30 mouse cellular contexts compared by ENCODE assay signal in genomic region chr6:115542341-115542740, GRCm38 (mm10). TPM values are rescaled to one million over a fixed set of nuclear protein-coding genes. Genes with fewer than 3 reads are reported as not detected.
DNase-seq lines count a peak whose midpoint lies in the region; ATAC-seq and TF ChIP-seq lines count a peak whose summit lies in the region.
"Had no signal": no experiment of that assay in that cellular context is flagged by ENCODE, and none has a peak within 500 bp of the region (broad histone marks: within the 10 kb centered on the region; RNA-seq: fewer than 3 reads in every experiment).

No protein-coding gene starts in this region.

- TF ChIP-seq CTCF in liver, postnatal 0 days (IDR thresholded peaks at IDR 0.05; ENCODE audit: low read depth), result 0 out of 2 replicates have a peak, but pooled peaks have one; percentile 3
- TF ChIP-seq CTCF in CH12.LX (conservative IDR thresholded peaks at IDR 0.05 in 1 of 2, IDR thresholded peaks at IDR 0.05 in 1 of 2; ENCODE audit: low read depth in 2 of 2, low read length in 2 of 2), result 0 out of 4 replicates have a peak, but pooled peaks of 1 of the 2 experiments have one; percentile 3
- 0 out of 2 replicates have a peak, but pooled peaks have one; percentile 6 for TF ChIP-seq CTCF in intestine, postnatal 0 days (IDR thresholded peaks at IDR 0.05; ENCODE audit: low read depth)

- TF ChIP-seq EP300 in liver, postnatal 0 days (IDR thresholded peaks at IDR 0.05; ENCODE audit: low read depth), result no peak
- TF ChIP-seq EP300 in CH12.LX (IDR thresholded peaks at IDR 0.05; ENCODE audit: low read length), result no peak

- DNase-seq in intestine, embryonic 14.5 days (ENCODE audit: low spot score), result no peak
- DNase-seq in liver, postnatal 0 days, result no peak
- DNase-seq in liver, result no peak
- DNase-seq in CH12.LX (ENCODE audit: extremely low read depth), result no peak
- no peak for DNase-seq in kidney, postnatal 36 days
- DNase-seq: adrenal gland, adult 2 months; adrenal gland, postnatal 14 days; cerebellum, adult 11 months; cerebellum, adult 2 months; cerebellum, adult 9-11 months; cerebellum, postnatal 25 days; gastrocnemius, postnatal 25 days; heart, adult 18-20 months; heart, postnatal 10 days; heart, postnatal 36 days had no signal

- ATAC-seq in intestine, embryonic 14.5 days (replicated peaks; ENCODE audit: low FRiP score, low TSS enrichment, low read depth), result no peak
- ATAC-seq in intestine, embryonic 15.5 days, result no peak
- no peak for ATAC-seq in liver, postnatal 0 days
- ATAC-seq in intestine, postnatal 0 days, result no peak
- ATAC-seq in CD4-positive, CD25-positive, alpha-beta regulatory T cell, adult 4 months, result no peak
- ATAC-seq: forebrain, embryonic 15.5 days; hindbrain, postnatal 0 days had no signal

- no peaks in the 10 kb centered on the region for H3K27me3 ChIP-seq in intestine, embryonic 14.5 days (replicated peaks; ENCODE audit: control insufficient read depth, insufficient read depth, low read length)
- H3K27me3 ChIP-seq in intestine, embryonic 15.5 days (replicated peaks), result no peaks in the 10 kb centered on the region
- H3K27me3 ChIP-seq in liver, postnatal 0 days (ENCODE audit: insufficient read depth, low read length), result no peaks in the 10 kb centered on the region
- no peaks in the 10 kb centered on the region for H3K27me3 ChIP-seq in CH12.LX (replicated peaks)
- no peaks in the 10 kb centered on the region for H3K27me3 ChIP-seq in intestine, postnatal 0 days (replicated peaks; ENCODE audit: control insufficient read depth, insufficient read depth, low read length)
- H3K27me3 ChIP-seq: embryonic facial prominence, embryonic 12.5 days; embryonic facial prominence, embryonic 15.5 days; forebrain, embryonic 12.5 days; forebrain, embryonic 15.5 days; hindbrain, embryonic 13.5 days had no signal

- no peaks in the 10 kb centered on the region; the same call in 1 of the 2 replicates for H3K79me2 ChIP-seq in CH12.LX (replicated peaks; ENCODE audit: control insufficient read depth, extremely low read depth, insufficient read depth, poor library complexity, severe bottlenecking)

- no peaks in the 10 kb centered on the region for H3K36me3 ChIP-seq in intestine, embryonic 14.5 days (ENCODE audit: control insufficient read depth, insufficient read depth, low read length)
- no peaks in the 10 kb centered on the region for H3K36me3 ChIP-seq in intestine, embryonic 15.5 days
- H3K36me3 ChIP-seq in liver, postnatal 0 days (replicated peaks; ENCODE audit: insufficient read depth, low read length), result 0 out of 2 replicates have a peak, but pooled peaks cover 2% of the 10 kb centered on the region
- peaks cover 0 to 11% of the 10 kb centered on the region in 2 experiments for H3K36me3 ChIP-seq in CH12.LX (replicated peaks in 1 of 2; ENCODE audit: control insufficient read depth in 1 of 2, insufficient read depth in 1 of 2, low read length in 1 of 2)
- no peaks in the 10 kb centered on the region for H3K36me3 ChIP-seq in intestine, postnatal 0 days (ENCODE audit: control insufficient read depth, insufficient read depth)
- H3K36me3 ChIP-seq: embryonic facial prominence, embryonic 12.5 days; embryonic facial prominence, embryonic 15.5 days; forebrain, embryonic 12.5 days; forebrain, embryonic 15.5 days; heart, embryonic 12.5 days; heart, embryonic 15.5 days; hindbrain, embryonic 10.5 days; hindbrain, embryonic 13.5 days had no signal

- H3K4me1 ChIP-seq in intestine, embryonic 14.5 days (replicated peaks; ENCODE audit: control insufficient read depth, insufficient read depth, low read length), result peaks cover 10% of the 10 kb centered on the region; the same call in 1 of the 2 replicates
- H3K4me1 ChIP-seq in intestine, embryonic 15.5 days (replicated peaks), result peaks cover 13% of the 10 kb centered on the region
- H3K4me1 ChIP-seq in liver, postnatal 0 days (ENCODE audit: insufficient read depth), result peaks cover 13% of the 10 kb centered on the region
- peaks cover 6 to 53% of the 10 kb centered on the region in 2 experiments for H3K4me1 ChIP-seq in CH12.LX (ENCODE audit: control insufficient read depth in 1 of 2, insufficient read depth in 2 of 2)
- H3K4me1 ChIP-seq in intestine, postnatal 0 days (replicated peaks; ENCODE audit: control insufficient read depth, insufficient read depth, low read length), result 0 out of 2 replicates have a peak, but pooled peaks cover 6% of the 10 kb centered on the region
- H3K4me1 ChIP-seq: embryonic facial prominence, embryonic 12.5 days had no signal

- dilution Hi-C loops in CH12.LX (cut with MboI; ENCODE audit: extremely low pct_ligation_motif_present, extremely low pct_unique_long_range_greater_than_20kb, low sequenced_read_pairs), result no loop called here

- TF ChIP-seq RAD21 in CH12.LX (IDR thresholded peaks at IDR 0.05; ENCODE audit: low read depth, low read length), result no peak

- peak overlapping the region; percentile 38; the same call in 1 of the 2 replicates for H3K27ac ChIP-seq in intestine, embryonic 14.5 days (ENCODE audit: low read depth)
- H3K27ac ChIP-seq in intestine, embryonic 15.5 days, result no peak overlapping the region
- H3K27ac ChIP-seq in liver, postnatal 0 days (ENCODE audit: low read depth), result peak overlapping the region; percentile 50
- no peak overlapping the region for H3K27ac ChIP-seq in CH12.LX (ENCODE audit: insufficient read depth, low read depth)
- no peak overlapping the region for H3K27ac ChIP-seq in intestine, postnatal 0 days (ENCODE audit: low read depth, low read length)
- H3K27ac ChIP-seq: embryonic facial prominence, embryonic 12.5 days; forebrain, embryonic 12.5 days; forebrain, embryonic 15.5 days; hindbrain, embryonic 10.5 days; hindbrain, embryonic 13.5 days; hindbrain, postnatal 0 days had no signal

- no peak for TF ChIP-seq POLR2A in CH12.LX (IDR thresholded peaks at IDR 0.05; ENCODE audit: low read depth, low read length)

- WGBS in intestine, embryonic 14.5 days, result 71% methylated on average over 3 of the region's 3 CpGs
- WGBS in intestine, embryonic 15.5 days, result 55% methylated on average over 3 of the region's 3 CpGs
- 51% methylated on average over 3 of the region's 3 CpGs for WGBS in liver, postnatal 0 days (ENCODE audit: insufficient replicate concordance)
- 52% methylated on average over 3 of the region's 3 CpGs for WGBS in intestine, postnatal 0 days

- H3K4me3 ChIP-seq in intestine, embryonic 14.5 days (ENCODE audit: low read depth, low read length), result no peak overlapping the region
- H3K4me3 ChIP-seq in intestine, embryonic 15.5 days (replicated peaks), result no peak overlapping the region
- no peak overlapping the region for H3K4me3 ChIP-seq in liver, postnatal 0 days (ENCODE audit: low read depth, low read length)
- no peak overlapping the region for H3K4me3 ChIP-seq in CH12.LX (replicated peaks in 1 of 3; ENCODE audit: low read depth in 2 of 3, low read length in 2 of 3, poor library complexity in 1 of 3)
- no peak overlapping the region for H3K4me3 ChIP-seq in intestine, postnatal 0 days (ENCODE audit: low read depth, low read length)
- H3K4me3 ChIP-seq: embryonic facial prominence, embryonic 12.5 days; embryonic facial prominence, embryonic 15.5 days; forebrain, embryonic 12.5 days; forebrain, embryonic 15.5 days; heart, embryonic 12.5 days; heart, embryonic 15.5 days; hindbrain, embryonic 10.5 days; hindbrain, embryonic 13.5 days had no signal

- in situ Hi-C loops in CH12.LX (cut with MboI; ENCODE audit: low pct_ligation_motif_present, low pct_unique_long_range_greater_than_20kb, low sequenced_read_pairs), result loop anchor here (10.0 to 25.0 kb wide), 2 partner anchors 155 to 488 kb away; no protein-coding TSS in a partner anchor

- H3K9me3 ChIP-seq in intestine, embryonic 14.5 days (ENCODE audit: control insufficient read depth, low read length), result no peaks in the 10 kb centered on the region
- H3K9me3 ChIP-seq in intestine, embryonic 15.5 days, result no peaks in the 10 kb centered on the region
- no peaks in the 10 kb centered on the region for H3K9me3 ChIP-seq in liver, postnatal 0 days (ENCODE audit: low read length)
- H3K9me3 ChIP-seq in CH12.LX (replicated peaks; ENCODE audit: low read length), result no peaks in the 10 kb centered on the region
- H3K9me3 ChIP-seq in intestine, postnatal 0 days (ENCODE audit: control insufficient read depth), result no peaks in the 10 kb centered on the region
- H3K9me3 ChIP-seq: embryonic facial prominence, embryonic 12.5 days; embryonic facial prominence, embryonic 15.5 days; forebrain, embryonic 12.5 days; forebrain, embryonic 15.5 days; G1E; heart, embryonic 12.5 days; heart, embryonic 15.5 days; hindbrain, embryonic 10.5 days; hindbrain, embryonic 13.5 days had no signal

- no peak overlapping the region for H3K9ac ChIP-seq in intestine, embryonic 14.5 days (ENCODE audit: low read length)
- H3K9ac ChIP-seq in intestine, embryonic 15.5 days, result no peak overlapping the region
- H3K9ac ChIP-seq in liver, postnatal 0 days (replicated peaks), result no peak overlapping the region
- H3K9ac ChIP-seq in CH12.LX (ENCODE audit: insufficient read depth, low read depth), result no peak overlapping the region
- H3K9ac ChIP-seq in intestine, postnatal 0 days (ENCODE audit: low read depth, low read length), result no peak overlapping the region
- H3K9ac ChIP-seq: embryonic facial prominence, embryonic 12.5 days; embryonic facial prominence, embryonic 15.5 days; forebrain, embryonic 12.5 days; forebrain, embryonic 15.5 days; heart, embryonic 12.5 days; heart, embryonic 15.5 days; hindbrain, embryonic 13.5 days had no signal

- H3K4me2 ChIP-seq in intestine, embryonic 14.5 days (ENCODE audit: low read length), result no peak overlapping the region
- H3K4me2 ChIP-seq in intestine, embryonic 15.5 days (replicated peaks), result no peak overlapping the region
- H3K4me2 ChIP-seq in liver, postnatal 0 days (ENCODE audit: low read depth, low read length), result no peak overlapping the region
- no peak overlapping the region for H3K4me2 ChIP-seq in CH12.LX (ENCODE audit: insufficient read depth, low read depth, poor library complexity, severe bottlenecking)
- no peak overlapping the region for H3K4me2 ChIP-seq in intestine, postnatal 0 days (replicated peaks; ENCODE audit: low read depth)
- H3K4me2 ChIP-seq: embryonic facial prominence, embryonic 12.5 days; embryonic facial prominence, embryonic 15.5 days; forebrain, embryonic 12.5 days; forebrain, embryonic 15.5 days; heart, embryonic 12.5 days; heart, embryonic 15.5 days; hindbrain, embryonic 13.5 days had no signal

RNA-seq across cellular contexts. Expression of gene Tsen2, which starts 2.1 kb away (rescaled TPM):
- polyA plus RNA-seq in intestine, embryonic 14.5 days (2014; fragmentation: Nextera tagmentation; extraction: Ambion mirVana), result 32.3 and 32.6 TPM in 2 replicates
- 26.9 and 27.4 TPM in 2 replicates for polyA plus RNA-seq in intestine, embryonic 15.5 days (2015; fragmentation: Nextera tagmentation; extraction: Ambion mirVana)
- 7.1 and 7.5 TPM in 2 replicates for polyA plus RNA-seq in liver, postnatal 0 days (2015; fragmentation: Nextera tagmentation; extraction: Ambion mirVana)
- total RNA-seq in CH12.LX (2012; rRNA removed) (17.2 and 18.4 TPM in 2 replicates), CH12.LX (2014; rRNA removed) (18.2 and 20.4 TPM in 2 replicates)
- 30.1 and 33.8 TPM in 2 replicates for polyA plus RNA-seq in CH12.LX (2012; ENCODE audit: insufficient read length, low read depth)
- polyA plus RNA-seq in intestine, postnatal 0 days (2015; fragmentation: Nextera tagmentation; extraction: Ambion mirVana), result 5.8 and 6.3 TPM in 2 replicates
- 10 to 100 TPM; 13.0 to 16.5 TPM for polyA plus RNA-seq in CD4-positive, CD25-positive, alpha-beta regulatory T cell, adult 4 months (2017; shearing (Covaris generic))

RNA-seq across cellular contexts. Expression of gene Mkrn2os, which starts 50.0 kb away (rescaled TPM):
- 26.2 and 32.0 TPM in 2 replicates for polyA plus RNA-seq in intestine, embryonic 14.5 days (2014; fragmentation: Nextera tagmentation; extraction: Ambion mirVana)
- 33.1 and 36.9 TPM in 2 replicates for polyA plus RNA-seq in intestine, embryonic 15.5 days (2015; fragmentation: Nextera tagmentation; extraction: Ambion mirVana)
- 14.8 and 16.5 TPM in 2 replicates for polyA plus RNA-seq in liver, postnatal 0 days (2015; fragmentation: Nextera tagmentation; extraction: Ambion mirVana)
- total RNA-seq in CH12.LX (2012; rRNA removed) (not detected in 2 replicates), CH12.LX (2014; rRNA removed) (not detected in 2 replicates)
- polyA plus RNA-seq in CH12.LX (2012; ENCODE audit: insufficient read length, low read depth), result not detected in 2 replicates
- polyA plus RNA-seq in intestine, postnatal 0 days (2015; fragmentation: Nextera tagmentation; extraction: Ambion mirVana), result 107 and 108 TPM in 2 replicates
- under 1 TPM in 1 of 2 experiments, not detected in 1; 0.70 TPM for polyA plus RNA-seq in CD4-positive, CD25-positive, alpha-beta regulatory T cell, adult 4 months (2017; shearing (Covaris generic))
- total RNA-seq: adrenal gland, adult 2 months; common myeloid progenitor, adult 5-6 weeks; G1E; gastrocnemius, adult 8-10 months; hindbrain, postnatal 0 days had no signal
- polyA plus RNA-seq: G1E had no signal

RNA-seq across cellular contexts. Expression of gene Mkrn2, which starts 59.4 kb away (rescaled TPM):
- 28.0 and 32.0 TPM in 2 replicates for polyA plus RNA-seq in intestine, embryonic 14.5 days (2014; fragmentation: Nextera tagmentation; extraction: Ambion mirVana)
- polyA plus RNA-seq in intestine, embryonic 15.5 days (2015; fragmentation: Nextera tagmentation; extraction: Ambion mirVana), result 22.5 and 23.0 TPM in 2 replicates
- 9.6 and 11.6 TPM in 2 replicates for polyA plus RNA-seq in liver, postnatal 0 days (2015; fragmentation: Nextera tagmentation; extraction: Ambion mirVana)
- 11.7 and 14.6 TPM in 2 replicates for total RNA-seq in CH12.LX (2012; rRNA removed)
- 45.8 and 49.8 TPM in 2 replicates for total RNA-seq in CH12.LX (2014; rRNA removed)
- polyA plus RNA-seq in CH12.LX (2012; ENCODE audit: insufficient read length, low read depth), result 17.1 and 18.6 TPM in 2 replicates
- 13.4 and 14.5 TPM in 2 replicates for polyA plus RNA-seq in intestine, postnatal 0 days (2015; fragmentation: Nextera tagmentation; extraction: Ambion mirVana)
- polyA plus RNA-seq in CD4-positive, CD25-positive, alpha-beta regulatory T cell, adult 4 months (2017; shearing (Covaris generic)), result 10 to 100 TPM; 42.2 to 45.6 TPM

Comparison
In these comparisons a context has a peak if more than half of its experiments do, and no peak if none do; other contexts are left out.
1. H3K27ac ChIP-seq: peak in intestine, embryonic 14.5 days (single experiment) and liver, postnatal 0 days (single experiment); none in intestine, embryonic 15.5 days (single experiment), CH12.LX (single experiment) and intestine, postnatal 0 days (single experiment).